Mouse (Mus musculus): ENCODE data around the gene Sytl3. TPM values are rescaled to one million over a fixed set of nuclear protein-coding genes. Genes with fewer than 3 reads are reported as not detected.

Gene Sytl3
- polyA plus RNA-seq, 1 experiment from 2014 or later, result 0.13 TPM

Other genes with a start within 250 kb of the Sytl3 start
- 511 and 553 TPM in 2 replicates for gene Dynlt1b, start 229.0 kb upstream of the Sytl3 start, polyA plus RNA-seq (2016; fragmentation: Nextera tagmentation; extraction: Ambion mirVana)
- gene Dynlt1c, start 57.4 kb upstream of the Sytl3 start, polyA plus RNA-seq (2016; fragmentation: Nextera tagmentation; extraction: Ambion mirVana), result 51.4 and 65.5 TPM in 2 replicates
- gene Dynlt1f, start 3.2 kb upstream of the Sytl3 start, polyA plus RNA-seq (2016; fragmentation: Nextera tagmentation; extraction: Ambion mirVana), result 284 and 298 TPM in 2 replicates
- 48.6 and 52.2 TPM in 2 replicates for gene Ezr, start 123.7 kb downstream of the Sytl3 start, polyA plus RNA-seq (2016; fragmentation: Nextera tagmentation; extraction: Ambion mirVana)

Data from embryonic facial prominence, embryonic 12.5 days (tissue).